Mouse (Mus musculus) bone marrow macrophage, adult 2 months (primary cell): Measurements from ENCODE around the gene Cyth1.

Experiments used
- CTCF ChIP-seq: IDR thresholded peaks from 2 replicates; pipeline ENCODE4 v1.5.1; 2012; ENCODE audit warnings: low read depth, mild to moderate bottlenecking, low read length, moderate library complexity
- POLR2A ChIP-seq: IDR thresholded peaks from 2 replicates; pipeline ENCODE4 v1.6.1; 2012; ENCODE audit warnings: mild to moderate bottlenecking, low read depth, low read length, borderline replicate concordance

DNA sequence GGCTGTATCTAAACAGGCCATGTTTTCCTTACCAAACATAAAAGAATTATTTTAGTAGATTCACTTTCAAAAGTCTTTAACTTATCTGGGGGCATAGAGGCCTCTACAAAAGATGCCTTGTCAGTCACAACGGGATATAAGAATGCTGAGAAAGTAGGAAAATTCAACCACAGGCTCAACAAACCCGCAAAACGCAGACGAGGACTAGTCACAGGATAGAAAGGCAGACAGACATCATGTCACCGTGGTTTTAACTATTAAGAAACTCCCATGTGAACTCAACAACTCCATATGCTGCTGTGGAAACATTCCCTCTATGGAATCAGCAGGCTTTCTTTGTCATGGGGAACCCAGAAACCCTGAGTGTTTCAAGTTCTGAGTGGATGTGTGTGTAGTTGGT, 18.5 kb downstream of the Cyth1 start:
- TF ChIP-seq CTCF: no peak
- TF ChIP-seq POLR2A: no peak
